Mouse (Mus musculus): Measurements from ENCODE around the gene Fam208a. TPM values are rescaled to one million over a fixed set of nuclear protein-coding genes. Genes with fewer than 3 reads are reported as not detected.

Gene Fam208a
- total RNA-seq, 1 experiment from 2014 or later, result 39.2 TPM

DNA sequence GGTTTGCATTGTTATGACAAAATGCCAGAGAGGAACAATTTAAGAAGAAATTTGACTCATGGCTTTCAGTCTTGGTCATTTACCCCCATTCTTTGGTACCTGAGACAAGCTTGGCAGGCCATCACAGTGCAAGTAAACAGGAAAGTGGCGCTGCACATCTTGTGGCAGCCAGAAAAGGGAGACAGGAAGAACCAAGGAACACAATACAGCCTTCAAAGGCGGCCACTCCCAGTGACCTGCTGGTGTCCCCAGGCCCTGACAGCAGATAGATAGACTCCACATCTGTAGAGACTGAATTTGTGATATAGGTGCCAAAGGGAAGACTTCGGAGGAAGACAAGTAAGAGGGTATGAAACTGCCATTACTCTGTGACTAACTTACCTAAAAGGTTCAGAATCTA, 20.4 kb upstream of the Fam208a start:
- ATAC-seq (replicated peaks in 1 of 2; ENCODE audit: insufficient read depth in 1 of 2, low FRiP score in 2 of 2, low TSS enrichment in 1 of 2, low read depth in 1 of 2, poor library complexity in 2 of 2, severe bottlenecking in 2 of 2), result no peak

DNA sequence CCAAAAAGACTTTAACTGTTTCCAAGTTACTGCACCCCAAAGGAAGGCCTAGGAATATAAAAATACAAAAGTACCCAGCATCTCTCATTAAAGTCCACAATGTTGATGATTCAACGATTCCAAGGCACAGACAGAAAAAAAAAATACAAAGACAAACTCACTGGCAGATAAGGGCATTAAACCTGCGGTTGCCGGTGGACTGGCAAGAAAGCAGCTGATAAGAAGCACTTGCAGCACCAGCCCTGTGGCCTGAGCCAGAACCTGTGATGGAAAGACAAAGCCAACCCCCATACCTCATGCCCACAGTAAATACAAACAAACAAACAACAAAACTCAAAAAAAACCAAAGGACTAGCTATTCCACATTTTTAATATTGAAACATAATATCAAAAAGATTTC, 19.0 kb upstream of the Fam208a start:
- ATAC-seq (replicated peaks in 1 of 2; ENCODE audit: insufficient read depth in 1 of 2, low FRiP score in 2 of 2, low TSS enrichment in 1 of 2, low read depth in 1 of 2, poor library complexity in 2 of 2, severe bottlenecking in 2 of 2), result no peak

DNA sequence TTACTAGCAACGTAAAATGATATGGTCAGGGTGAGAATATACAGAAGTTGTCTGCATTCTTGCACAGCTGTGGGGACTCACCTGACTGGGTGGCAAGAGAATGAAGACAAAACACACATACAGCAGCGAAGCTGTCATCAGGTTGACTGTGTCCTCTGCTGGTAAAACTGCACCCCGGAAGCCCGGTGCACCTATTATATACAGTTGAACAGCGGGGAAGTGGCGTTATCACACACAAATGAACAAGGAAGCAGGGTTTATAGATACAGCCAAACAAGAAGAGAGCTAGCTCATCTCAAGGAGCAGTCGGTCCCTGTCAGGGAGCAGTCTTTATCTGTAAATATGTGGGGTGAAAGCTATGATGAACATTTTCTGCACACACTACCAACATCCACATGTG, 17.1 kb upstream of the Fam208a start:
- no peak for ATAC-seq (replicated peaks in 1 of 2; ENCODE audit: insufficient read depth in 1 of 2, low FRiP score in 2 of 2, low TSS enrichment in 1 of 2, low read depth in 1 of 2, poor library complexity in 2 of 2, severe bottlenecking in 2 of 2)

DNA sequence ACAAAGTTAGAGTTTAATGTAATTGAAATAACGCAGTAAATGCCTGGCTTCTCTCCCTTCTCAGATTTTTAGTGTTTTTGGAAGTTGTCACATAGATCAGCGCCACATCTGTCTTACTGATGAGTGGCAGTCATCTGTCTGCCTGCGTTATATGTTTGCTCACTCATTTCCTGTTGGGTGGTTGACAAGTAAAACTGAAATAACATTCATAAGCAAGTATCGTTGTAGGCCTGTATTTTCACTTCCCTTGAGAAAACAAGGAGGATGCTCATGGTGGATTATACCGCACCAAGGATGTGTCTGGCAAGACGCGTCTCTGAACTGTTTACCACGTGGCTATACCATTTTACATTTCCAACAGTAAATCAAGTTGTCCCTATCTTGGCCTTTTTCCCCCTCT, 15.9 kb upstream of the Fam208a start:
- ATAC-seq (replicated peaks in 1 of 2; ENCODE audit: insufficient read depth in 1 of 2, low FRiP score in 2 of 2, low TSS enrichment in 1 of 2, low read depth in 1 of 2, poor library complexity in 2 of 2, severe bottlenecking in 2 of 2), result peak in 1 of 2 experiments; percentile 22; a peak in 1 of 4 replicates

DNA sequence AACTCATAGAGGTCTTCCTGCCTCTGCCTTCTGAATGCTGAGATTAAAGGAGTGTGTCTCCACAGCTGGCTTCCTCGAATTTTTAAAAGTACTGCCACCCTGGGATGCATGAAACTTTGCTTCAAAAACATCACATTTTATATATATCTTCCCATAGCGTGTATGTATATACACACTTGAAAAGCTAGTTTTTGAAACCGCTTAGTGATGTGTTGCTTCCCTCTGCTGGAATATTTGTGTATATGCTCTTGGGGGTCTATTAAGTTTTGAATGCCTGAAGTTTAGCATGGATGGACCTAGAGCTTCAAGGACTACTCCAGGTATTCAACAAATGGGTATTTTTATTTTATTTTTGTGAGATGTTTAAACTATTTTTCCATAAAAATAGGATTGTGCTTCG, 14.7 kb upstream of the Fam208a start:
- peak; percentile 65 to 66; a peak in 3 of 4 replicates for ATAC-seq (replicated peaks in 1 of 2; ENCODE audit: insufficient read depth in 1 of 2, low FRiP score in 2 of 2, low TSS enrichment in 1 of 2, low read depth in 1 of 2, poor library complexity in 2 of 2, severe bottlenecking in 2 of 2)

DNA sequence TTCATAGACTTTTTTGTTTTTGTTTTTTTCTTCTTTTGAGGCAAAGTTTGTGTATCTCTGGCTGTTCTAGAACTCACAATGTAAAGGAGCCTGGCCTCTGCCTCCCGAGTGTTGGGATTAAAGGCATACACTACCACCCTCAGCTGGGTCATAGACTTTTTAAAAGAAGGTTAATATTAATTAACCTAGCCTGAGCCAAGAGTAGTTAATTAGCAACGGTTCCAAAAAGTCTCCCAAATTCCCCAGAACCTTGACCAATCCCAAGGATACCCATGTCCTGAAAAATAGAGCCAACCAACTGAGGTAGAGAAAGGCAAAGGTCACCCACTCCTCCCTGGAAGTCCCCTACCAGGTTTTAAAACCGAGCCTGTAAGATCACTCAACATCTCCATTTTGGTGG, 7.8 kb upstream of the Fam208a start:
- ATAC-seq (replicated peaks in 1 of 2; ENCODE audit: insufficient read depth in 1 of 2, low FRiP score in 2 of 2, low TSS enrichment in 1 of 2, low read depth in 1 of 2, poor library complexity in 2 of 2, severe bottlenecking in 2 of 2), result no peak

DNA sequence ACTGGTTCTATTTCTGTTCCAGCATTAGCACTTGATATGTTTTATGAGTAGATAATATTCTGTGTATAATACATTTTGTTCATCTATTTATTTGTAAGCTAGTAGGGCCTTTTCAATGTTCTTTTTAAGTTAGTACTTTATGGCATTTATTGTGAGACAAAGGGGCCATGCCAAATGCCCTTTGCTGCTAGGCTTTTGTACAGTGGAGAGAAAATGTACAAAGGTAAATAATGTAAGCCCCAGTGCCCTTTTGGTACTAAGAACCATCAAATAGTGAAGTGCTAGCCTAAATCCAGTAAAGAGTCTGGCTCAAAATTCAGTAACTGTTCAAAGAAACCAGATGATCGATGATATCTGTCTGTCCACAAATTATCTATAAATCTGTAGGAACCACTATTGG, 6.3 kb upstream of the Fam208a start:
- ATAC-seq (replicated peaks in 1 of 2; ENCODE audit: insufficient read depth in 1 of 2, low FRiP score in 2 of 2, low TSS enrichment in 1 of 2, low read depth in 1 of 2, poor library complexity in 2 of 2, severe bottlenecking in 2 of 2), result no peak

DNA sequence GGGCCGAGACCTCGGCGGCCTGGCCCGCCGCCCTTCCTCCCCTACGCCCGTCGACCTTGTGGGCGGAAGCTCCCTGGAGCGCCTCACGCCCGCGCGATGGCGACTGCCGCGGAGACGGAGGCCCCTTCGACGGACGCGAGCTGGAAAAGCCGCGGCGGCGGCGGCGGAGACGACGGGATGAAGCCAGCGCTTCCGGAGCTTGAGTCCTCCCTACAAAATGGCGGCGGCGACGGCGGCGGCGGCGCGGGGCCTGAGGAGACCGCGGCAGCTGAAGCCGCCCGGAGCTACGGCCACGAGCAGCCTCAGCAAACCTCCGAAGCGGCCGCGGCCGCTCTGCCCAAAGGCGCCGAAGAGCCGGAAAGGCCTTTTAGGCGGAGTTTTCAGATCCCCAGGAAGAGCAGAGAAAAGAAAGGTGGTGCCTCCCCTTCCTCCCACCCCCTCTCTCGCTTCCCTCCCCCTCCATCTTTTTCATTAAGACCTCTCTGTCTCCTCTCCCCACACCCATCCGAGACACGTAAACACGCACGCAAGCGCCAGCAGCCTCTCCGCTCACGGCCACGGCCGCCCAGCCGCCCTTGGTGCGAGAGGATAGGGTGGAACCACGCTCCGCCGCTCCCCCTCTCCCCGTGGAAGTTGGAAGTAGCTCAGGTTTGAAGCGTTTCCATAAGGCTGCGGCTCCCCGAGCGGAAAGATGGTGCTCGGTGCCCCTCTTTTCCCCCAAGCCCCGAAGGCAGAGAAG, 508 bp downstream of the Fam208a start:
- ATAC-seq (replicated peaks in 1 of 2; ENCODE audit: insufficient read depth in 1 of 2, low FRiP score in 2 of 2, low TSS enrichment in 1 of 2, low read depth in 1 of 2, poor library complexity in 2 of 2, severe bottlenecking in 2 of 2), result peak; percentile 47 to 79

DNA sequence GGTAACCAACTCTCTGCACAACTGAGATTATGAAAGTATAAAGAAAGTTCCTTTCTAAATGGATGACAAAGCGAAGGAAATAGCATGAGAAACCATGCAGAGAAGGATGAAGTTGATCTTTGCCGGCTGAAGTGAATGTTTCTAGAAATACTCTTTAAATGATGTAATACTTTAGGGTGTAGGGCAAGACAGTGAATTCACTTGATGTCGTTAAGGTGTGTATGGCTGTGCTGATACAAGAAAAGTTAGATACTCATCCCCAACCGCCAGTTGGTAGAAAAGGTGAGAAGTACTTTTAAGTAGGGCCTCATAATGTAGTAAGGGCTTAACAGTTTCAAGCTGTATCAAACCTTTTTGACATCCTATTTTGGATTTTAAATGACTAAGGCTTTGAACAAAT, 1.6 kb downstream of the Fam208a start:
- ATAC-seq (replicated peaks in 1 of 2; ENCODE audit: insufficient read depth in 1 of 2, low FRiP score in 2 of 2, low TSS enrichment in 1 of 2, low read depth in 1 of 2, poor library complexity in 2 of 2, severe bottlenecking in 2 of 2), result no peak

DNA sequence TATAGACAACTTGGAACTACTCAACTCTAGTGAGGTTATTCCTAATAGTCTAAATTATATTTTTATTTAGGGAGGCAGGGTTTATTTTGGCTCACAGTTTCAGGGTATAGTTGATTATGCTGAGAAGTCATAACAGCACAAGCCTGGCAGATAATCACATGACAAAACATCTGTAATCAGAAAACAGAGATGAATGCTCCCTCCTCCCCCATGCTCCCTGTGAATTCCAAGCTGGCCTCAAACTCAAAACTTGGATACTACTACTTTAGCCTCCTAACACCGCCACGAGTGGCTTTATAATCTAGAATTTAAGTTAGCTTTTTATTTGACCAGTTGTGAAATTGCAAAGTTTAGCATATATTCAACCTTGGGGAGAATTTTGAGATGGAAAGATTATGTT, 3.4 kb downstream of the Fam208a start:
- no peak for ATAC-seq (replicated peaks in 1 of 2; ENCODE audit: insufficient read depth in 1 of 2, low FRiP score in 2 of 2, low TSS enrichment in 1 of 2, low read depth in 1 of 2, poor library complexity in 2 of 2, severe bottlenecking in 2 of 2)

DNA sequence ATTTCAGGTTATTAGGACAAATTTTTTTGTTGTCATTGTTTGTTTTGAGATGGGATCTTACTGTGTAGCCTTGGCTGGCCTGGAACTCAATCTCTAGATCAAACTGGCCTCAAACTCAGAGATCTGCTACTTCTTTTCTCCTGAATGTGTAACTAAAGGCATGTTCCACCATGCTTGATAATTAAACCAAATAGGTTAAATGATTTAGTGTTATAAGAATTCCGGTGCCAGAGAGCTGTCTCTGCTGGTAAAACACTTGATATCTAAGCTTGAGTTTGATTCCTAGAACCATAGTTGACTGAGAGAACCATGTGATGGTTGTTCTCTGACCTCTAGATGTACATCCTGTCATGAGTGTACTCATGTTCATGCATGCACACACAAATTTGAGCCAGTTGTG, 7.5 kb downstream of the Fam208a start:
- no peak for ATAC-seq (replicated peaks in 1 of 2; ENCODE audit: insufficient read depth in 1 of 2, low FRiP score in 2 of 2, low TSS enrichment in 1 of 2, low read depth in 1 of 2, poor library complexity in 2 of 2, severe bottlenecking in 2 of 2)

DNA sequence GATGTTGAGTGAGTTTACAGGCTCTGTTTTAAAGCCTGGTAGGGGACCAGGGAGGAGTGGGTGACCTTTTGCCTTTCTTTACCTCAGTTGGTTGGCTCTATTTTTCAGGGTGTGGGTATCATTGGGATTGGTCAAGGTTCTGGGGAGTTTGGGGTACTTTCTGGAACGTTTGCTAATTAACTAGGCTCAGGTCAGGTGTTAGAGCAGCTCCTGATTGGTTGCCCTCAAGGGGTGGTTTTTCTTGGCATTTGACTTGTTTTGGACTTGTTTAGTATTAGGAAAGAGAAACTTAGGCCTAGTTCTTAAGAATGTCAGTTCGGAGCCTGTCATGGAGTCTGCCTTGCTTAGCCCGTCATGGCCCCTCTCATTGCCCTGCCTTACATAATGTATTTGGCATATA, 8.2 kb downstream of the Fam208a start:
- ATAC-seq (replicated peaks in 1 of 2; ENCODE audit: insufficient read depth in 1 of 2, low FRiP score in 2 of 2, low TSS enrichment in 1 of 2, low read depth in 1 of 2, poor library complexity in 2 of 2, severe bottlenecking in 2 of 2), result no peak

DNA sequence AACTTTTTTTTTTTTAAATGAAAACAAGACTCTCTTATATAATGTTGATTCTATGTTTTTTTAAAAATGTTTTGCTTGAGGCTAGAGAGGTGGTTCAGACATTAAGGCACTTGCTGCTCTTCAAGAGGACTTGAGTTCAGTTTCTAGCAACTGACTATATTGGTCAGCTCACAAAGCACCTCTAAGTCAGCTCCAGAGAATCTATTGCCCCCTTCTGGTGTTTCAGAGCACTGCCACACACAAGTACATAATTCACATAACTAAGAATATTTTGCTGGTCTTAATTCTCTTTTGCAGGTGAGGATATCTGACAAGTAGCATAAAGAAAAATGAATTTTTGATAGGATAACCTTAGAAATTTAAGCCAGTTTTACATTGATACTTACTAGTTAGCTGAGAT, 12.3 kb downstream of the Fam208a start:
- ATAC-seq (replicated peaks in 1 of 2; ENCODE audit: insufficient read depth in 1 of 2, low FRiP score in 2 of 2, low TSS enrichment in 1 of 2, low read depth in 1 of 2, poor library complexity in 2 of 2, severe bottlenecking in 2 of 2), result no peak

DNA sequence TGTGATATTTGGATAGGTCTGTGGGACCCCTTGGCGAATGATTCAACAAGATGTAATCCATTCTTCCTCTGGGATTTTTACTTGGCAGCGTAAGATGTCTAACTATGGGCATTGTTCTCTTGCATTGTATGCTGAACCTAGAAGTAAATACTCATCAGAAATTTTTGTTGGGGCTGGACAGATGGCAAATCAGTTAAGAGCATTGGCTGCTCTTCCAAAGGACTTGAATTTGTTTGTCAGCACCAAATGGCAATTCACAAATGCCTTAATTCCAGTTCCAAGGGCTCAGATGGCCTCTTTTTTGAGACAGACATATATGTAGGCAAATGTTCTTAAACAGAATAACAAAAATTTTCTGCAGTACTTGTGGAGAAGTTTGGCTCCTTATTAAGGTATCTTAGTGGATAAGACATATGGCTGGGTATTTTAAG, 16.2 kb downstream of the Fam208a start:
- ATAC-seq (replicated peaks in 1 of 2; ENCODE audit: insufficient read depth in 1 of 2, low FRiP score in 2 of 2, low TSS enrichment in 1 of 2, low read depth in 1 of 2, poor library complexity in 2 of 2, severe bottlenecking in 2 of 2), result no peak

DNA sequence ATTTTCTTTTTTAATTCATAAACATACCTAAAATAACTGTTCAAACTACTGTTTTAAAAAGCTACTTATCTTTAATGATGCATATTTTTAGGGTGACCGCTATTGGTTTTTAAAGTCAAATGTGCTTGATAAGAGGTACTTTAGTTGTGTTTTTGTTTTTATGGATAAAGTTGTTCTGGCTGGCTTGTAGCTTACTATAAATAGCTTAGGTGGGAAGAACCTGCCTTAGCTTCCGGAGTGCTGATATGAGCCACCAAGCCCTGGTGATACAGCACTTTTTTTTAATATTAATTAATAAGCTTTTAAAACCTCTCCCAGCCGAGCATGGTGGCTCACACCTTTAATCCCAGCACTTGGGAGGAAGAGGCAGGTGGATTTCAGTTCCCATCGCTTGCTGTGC, 18.3 kb downstream of the Fam208a start:
- no peak for ATAC-seq (replicated peaks in 1 of 2; ENCODE audit: insufficient read depth in 1 of 2, low FRiP score in 2 of 2, low TSS enrichment in 1 of 2, low read depth in 1 of 2, poor library complexity in 2 of 2, severe bottlenecking in 2 of 2)

DNA sequence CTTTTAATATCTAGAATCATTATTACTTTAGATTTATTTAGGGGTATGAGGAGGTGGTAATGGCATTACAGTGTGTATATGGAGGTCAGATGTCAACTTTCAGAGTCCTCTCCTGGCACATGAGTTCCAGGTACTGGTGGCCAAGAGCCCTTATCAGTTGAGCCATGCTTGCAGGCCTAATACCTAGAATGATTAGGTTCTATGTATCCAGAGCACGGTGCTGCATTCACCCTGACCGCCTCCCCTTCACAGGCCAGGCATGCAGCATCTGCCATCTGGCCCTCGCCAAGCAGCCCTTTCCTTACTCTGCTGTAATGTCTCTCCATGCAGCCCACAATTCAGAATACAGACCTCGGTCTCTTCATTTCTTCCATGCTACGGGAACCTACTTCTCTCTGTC, 62.8 kb downstream of the Fam208a start:
- no peak for ATAC-seq (replicated peaks in 1 of 2; ENCODE audit: insufficient read depth in 1 of 2, low FRiP score in 2 of 2, low TSS enrichment in 1 of 2, low read depth in 1 of 2, poor library complexity in 2 of 2, severe bottlenecking in 2 of 2)

DNA sequence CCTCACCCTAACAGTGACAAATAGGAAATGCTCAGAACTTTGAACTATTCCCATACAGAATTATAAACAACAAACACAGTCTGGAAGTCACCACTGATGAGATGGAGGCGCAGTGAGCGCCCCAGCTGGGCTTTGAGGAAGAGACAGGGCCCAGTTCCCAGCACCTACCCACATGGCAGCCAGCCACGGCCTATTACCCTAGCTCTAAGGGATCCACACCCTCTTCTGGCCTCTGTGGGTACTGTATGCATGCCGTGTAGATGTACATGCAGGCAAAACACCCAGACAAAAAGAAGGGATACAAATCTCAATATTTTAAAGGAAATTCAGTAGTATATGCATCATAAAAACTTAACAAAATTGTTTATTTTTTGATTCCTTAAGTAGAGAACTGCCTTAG, 64.9 kb downstream of the Fam208a start:
- ATAC-seq (replicated peaks in 1 of 2; ENCODE audit: insufficient read depth in 1 of 2, low FRiP score in 2 of 2, low TSS enrichment in 1 of 2, low read depth in 1 of 2, poor library complexity in 2 of 2, severe bottlenecking in 2 of 2), result no peak

DNA sequence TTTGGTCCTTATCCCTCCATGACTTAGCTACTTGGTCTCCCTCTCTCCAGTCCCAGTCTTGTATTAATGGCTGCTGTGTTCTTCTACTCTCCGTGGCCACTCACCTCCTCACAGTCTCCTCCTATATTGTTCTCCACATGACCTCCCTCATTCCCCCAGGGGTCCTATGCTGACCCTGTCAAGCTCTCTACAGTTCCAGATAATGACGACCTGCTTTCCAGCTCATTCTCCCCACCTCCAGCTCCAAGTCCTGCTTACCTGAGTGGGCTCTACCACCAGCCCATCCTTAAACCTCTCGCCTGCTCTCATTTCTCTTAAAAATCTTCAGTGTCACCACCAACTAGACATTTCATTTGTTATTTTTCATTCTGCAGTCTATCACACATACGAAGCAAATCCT, 72.5 kb downstream of the Fam208a start:
- no peak for ATAC-seq (replicated peaks in 1 of 2; ENCODE audit: insufficient read depth in 1 of 2, low FRiP score in 2 of 2, low TSS enrichment in 1 of 2, low read depth in 1 of 2, poor library complexity in 2 of 2, severe bottlenecking in 2 of 2)

DNA sequence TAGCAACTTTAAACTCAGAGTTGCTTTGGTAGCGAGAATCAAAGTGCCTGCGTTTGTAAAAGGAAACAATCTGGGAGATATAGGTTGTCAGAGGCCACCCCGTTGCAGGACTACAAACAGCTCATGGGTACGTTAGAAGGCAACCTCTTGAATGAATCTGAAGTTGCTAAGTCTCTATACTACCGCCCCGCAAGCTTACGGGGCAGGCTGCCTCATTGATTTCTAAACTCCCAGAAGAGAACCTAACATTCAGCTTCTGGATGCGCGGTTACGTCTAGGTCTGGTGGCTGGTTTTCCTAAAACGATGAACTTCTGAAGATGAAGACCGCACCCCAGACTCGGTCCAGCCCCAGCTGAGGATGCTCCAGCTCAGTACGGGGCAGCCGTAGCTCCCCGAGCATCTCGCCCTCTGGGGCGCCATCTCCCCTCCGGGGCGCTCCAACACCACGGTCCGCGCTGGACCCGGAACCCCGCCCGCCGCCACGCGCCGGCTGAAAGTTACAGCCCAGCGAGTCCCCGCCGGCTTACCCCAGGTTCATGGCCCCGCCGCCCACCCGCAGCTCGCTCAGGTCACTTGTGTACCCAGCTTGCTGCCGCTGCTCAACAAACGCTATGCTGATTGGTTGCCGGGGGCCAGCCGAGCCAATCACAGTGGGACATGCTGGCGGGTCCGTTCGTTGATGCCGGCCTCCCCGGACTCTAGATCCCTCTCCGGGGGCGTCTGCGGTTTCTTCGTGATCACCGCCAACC, 79.4 kb downstream of the Fam208a start, which contains the start of gene Ccdc66:
Gene Ccdc66, minus strand, starts transcription at position 567 of the 750 bp plus-strand sequence.
- ATAC-seq (replicated peaks in 1 of 2; ENCODE audit: insufficient read depth in 1 of 2, low FRiP score in 2 of 2, low TSS enrichment in 1 of 2, low read depth in 1 of 2, poor library complexity in 2 of 2, severe bottlenecking in 2 of 2), result peak; percentile 96

Measured in hematopoietic stem cell, adult 5-6 weeks (primary cell).